Mouse (Mus musculus): ENCODE data around the gene Med27. TPM values are rescaled to one million over a fixed set of nuclear protein-coding genes. Genes with fewer than 3 reads are reported as not detected.

The Med27 gene
- polyA plus RNA-seq, 1 experiment from 2014 or later, result 16.9 TPM

DNA sequence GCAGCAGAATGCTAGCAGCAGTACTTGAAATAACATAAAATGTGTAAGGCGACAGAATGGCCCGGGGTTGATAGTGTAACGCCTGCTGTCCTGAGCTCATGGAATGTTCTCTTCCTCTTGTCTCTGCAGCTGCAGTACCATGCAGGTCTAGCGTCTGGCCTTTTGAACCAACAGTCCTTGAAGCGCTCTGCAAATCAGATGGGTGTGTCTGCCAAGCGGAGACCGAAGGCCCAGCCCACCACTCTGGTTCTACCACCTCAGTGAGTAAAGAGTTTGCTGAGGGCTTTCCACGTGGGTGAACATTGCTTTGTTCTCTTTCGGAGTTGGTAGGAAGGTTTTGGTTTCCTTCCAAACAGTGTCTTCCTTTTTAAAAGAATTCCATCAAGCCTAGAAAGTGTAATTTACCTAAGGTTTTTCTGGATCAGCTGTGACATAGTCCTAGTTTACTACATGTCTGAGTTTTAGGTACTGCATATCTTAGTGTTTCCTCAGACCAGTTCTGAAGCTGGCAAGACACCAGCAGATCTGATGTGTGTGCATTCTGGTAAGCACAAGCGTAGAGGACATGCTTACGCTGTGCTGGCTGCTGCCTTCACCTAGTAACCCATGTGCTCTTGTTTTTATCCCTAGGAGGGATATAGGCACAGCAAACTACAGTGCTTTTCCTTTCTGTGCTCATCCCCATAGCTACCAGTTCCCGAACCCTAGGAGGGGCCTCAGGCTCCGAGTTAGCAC is 66.8 kb downstream of the Med27 start:
- H3K4me2 ChIP-seq, result no peak overlapping the region

GRCm38 (mm10) chr2:29414852-29415473 is 68.3 kb downstream of the Med27 start:
- no peaks in the 10 kb centered on the region for H3K27me3 ChIP-seq
- ATAC-seq (ENCODE audit: insufficient read depth), result no peak
- H3K36me3 ChIP-seq (replicated peaks), result no peaks in the 10 kb centered on the region
- no peak overlapping the region for H3K4me3 ChIP-seq (replicated peaks)
- peaks cover 4% of the 10 kb centered on the region for H3K4me1 ChIP-seq (replicated peaks)
- 62% methylated on average over 7 of the region's 7 CpGs for WGBS (ENCODE audit: insufficient replicate concordance)
- no peaks in the 10 kb centered on the region for H3K9me3 ChIP-seq (replicated peaks)
- no peak overlapping the region for H3K9ac ChIP-seq
- no peak overlapping the region for H3K27ac ChIP-seq (replicated peaks)
- no peak overlapping the region for H3K4me2 ChIP-seq

More for the DNA sequence above, 66.8 kb downstream of the Med27 start:
- H3K4me1 ChIP-seq (replicated peaks), result peaks cover 4% of the 10 kb centered on the region
- H3K9ac ChIP-seq, result no peak overlapping the region
- H3K9me3 ChIP-seq (replicated peaks), result no peaks in the 10 kb centered on the region
- no peak overlapping the region for H3K27ac ChIP-seq (replicated peaks)
- ATAC-seq (ENCODE audit: insufficient read depth), result no peak
- no peak overlapping the region for H3K4me3 ChIP-seq (replicated peaks)
- 61% methylated on average over 13 of the region's 13 CpGs for WGBS (ENCODE audit: insufficient replicate concordance)
- H3K27me3 ChIP-seq, result no peaks in the 10 kb centered on the region
- no peaks in the 10 kb centered on the region for H3K36me3 ChIP-seq (replicated peaks)

DNA sequence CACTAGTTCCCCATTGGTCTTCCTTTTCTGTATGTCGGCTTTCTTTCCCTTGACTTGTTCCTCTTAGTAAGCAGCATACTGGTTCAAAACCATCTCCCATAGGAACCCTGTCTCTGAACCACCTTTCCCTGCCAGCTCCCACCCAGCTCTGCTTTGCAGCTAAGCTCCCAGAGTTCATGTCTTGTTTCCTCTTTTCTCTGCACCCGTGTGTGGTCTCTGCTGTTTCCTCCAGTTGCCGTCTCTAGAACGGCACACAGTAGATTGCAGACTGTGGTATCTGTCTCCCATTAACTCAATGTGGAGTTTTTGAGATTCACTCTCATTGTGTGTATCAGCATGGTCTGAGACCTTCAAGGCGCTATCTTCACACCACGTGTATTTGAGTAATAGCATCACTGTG is 71.9 kb downstream of the Med27 start:
- no peak overlapping the region for H3K4me3 ChIP-seq (replicated peaks)
- H3K4me2 ChIP-seq, result no peak overlapping the region
- H3K36me3 ChIP-seq (replicated peaks), result no peaks in the 10 kb centered on the region
- 21% methylated on average over 6 of the region's 6 CpGs for WGBS (ENCODE audit: insufficient replicate concordance)
- no peaks in the 10 kb centered on the region for H3K27me3 ChIP-seq
- H3K4me1 ChIP-seq (replicated peaks), result 0 out of 2 replicates have a peak, but pooled peaks cover 3% of the 10 kb centered on the region
- H3K27ac ChIP-seq (replicated peaks), result no peak overlapping the region
- no peak overlapping the region for H3K9ac ChIP-seq
- no peak for ATAC-seq (ENCODE audit: insufficient read depth)
- no peaks in the 10 kb centered on the region for H3K9me3 ChIP-seq (replicated peaks)

DNA sequence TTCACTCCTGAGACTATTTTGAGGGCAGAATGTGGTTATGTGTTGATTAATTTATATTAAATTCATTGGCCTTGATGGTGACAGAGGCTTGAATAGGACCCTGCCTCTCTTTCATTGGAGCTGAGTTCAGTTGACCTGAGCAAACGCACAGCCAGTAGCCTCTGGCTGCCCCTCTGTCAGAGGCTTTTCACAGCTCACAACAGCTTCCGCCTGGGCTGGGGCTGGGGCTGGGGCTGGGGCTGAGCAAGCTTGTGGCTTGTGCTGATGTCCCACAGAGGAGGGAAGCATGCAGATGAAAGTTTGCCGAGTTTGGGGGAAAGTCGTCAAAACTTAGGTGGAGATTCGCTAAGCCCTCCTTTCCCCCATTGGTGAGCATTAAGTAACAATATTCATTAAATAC is 72.8 kb downstream of the Med27 start:
- H3K4me1 ChIP-seq (replicated peaks), result 0 out of 2 replicates have a peak, but pooled peaks cover 3% of the 10 kb centered on the region
- H3K27ac ChIP-seq (replicated peaks), result no peak overlapping the region
- H3K36me3 ChIP-seq (replicated peaks), result no peaks in the 10 kb centered on the region
- H3K9ac ChIP-seq, result no peak overlapping the region
- H3K4me2 ChIP-seq, result no peak overlapping the region
- WGBS (ENCODE audit: insufficient replicate concordance), result 30% methylated on average over 5 of the region's 5 CpGs
- no peak overlapping the region for H3K4me3 ChIP-seq (replicated peaks)
- no peaks in the 10 kb centered on the region for H3K9me3 ChIP-seq (replicated peaks)
- no peak for ATAC-seq (ENCODE audit: insufficient read depth)
- no peaks in the 10 kb centered on the region for H3K27me3 ChIP-seq

DNA sequence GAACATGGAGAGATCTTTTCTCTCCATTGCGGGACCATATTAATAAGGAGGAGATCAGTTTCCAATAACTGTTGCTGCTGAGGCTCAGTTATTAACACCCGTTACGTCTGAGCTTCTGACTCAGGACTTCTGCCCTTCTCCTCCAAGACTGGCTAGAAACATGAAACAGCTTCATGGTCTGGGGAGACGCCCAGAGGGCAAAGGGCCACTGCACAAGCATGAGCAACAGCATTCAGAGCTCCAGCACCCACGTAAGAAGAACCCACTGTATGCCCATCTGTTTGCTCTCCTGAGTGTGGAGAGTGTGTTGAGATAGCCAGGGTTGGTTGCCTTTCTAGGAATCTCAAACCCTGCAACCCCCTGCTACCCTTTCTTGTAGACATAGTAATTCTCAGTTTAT is 73.3 kb downstream of the Med27 start:
- no peaks in the 10 kb centered on the region for H3K9me3 ChIP-seq (replicated peaks)
- H3K4me2 ChIP-seq, result no peak overlapping the region
- H3K4me3 ChIP-seq (replicated peaks), result no peak overlapping the region
- 0 out of 2 replicates have a peak, but pooled peaks cover 3% of the 10 kb centered on the region for H3K4me1 ChIP-seq (replicated peaks)
- no peaks in the 10 kb centered on the region for H3K27me3 ChIP-seq
- H3K36me3 ChIP-seq (replicated peaks), result no peaks in the 10 kb centered on the region
- 64% methylated on average over 5 of the region's 5 CpGs for WGBS (ENCODE audit: insufficient replicate concordance)
- H3K9ac ChIP-seq, result no peak overlapping the region
- H3K27ac ChIP-seq (replicated peaks), result no peak overlapping the region
- ATAC-seq (ENCODE audit: insufficient read depth), result no peak

DNA sequence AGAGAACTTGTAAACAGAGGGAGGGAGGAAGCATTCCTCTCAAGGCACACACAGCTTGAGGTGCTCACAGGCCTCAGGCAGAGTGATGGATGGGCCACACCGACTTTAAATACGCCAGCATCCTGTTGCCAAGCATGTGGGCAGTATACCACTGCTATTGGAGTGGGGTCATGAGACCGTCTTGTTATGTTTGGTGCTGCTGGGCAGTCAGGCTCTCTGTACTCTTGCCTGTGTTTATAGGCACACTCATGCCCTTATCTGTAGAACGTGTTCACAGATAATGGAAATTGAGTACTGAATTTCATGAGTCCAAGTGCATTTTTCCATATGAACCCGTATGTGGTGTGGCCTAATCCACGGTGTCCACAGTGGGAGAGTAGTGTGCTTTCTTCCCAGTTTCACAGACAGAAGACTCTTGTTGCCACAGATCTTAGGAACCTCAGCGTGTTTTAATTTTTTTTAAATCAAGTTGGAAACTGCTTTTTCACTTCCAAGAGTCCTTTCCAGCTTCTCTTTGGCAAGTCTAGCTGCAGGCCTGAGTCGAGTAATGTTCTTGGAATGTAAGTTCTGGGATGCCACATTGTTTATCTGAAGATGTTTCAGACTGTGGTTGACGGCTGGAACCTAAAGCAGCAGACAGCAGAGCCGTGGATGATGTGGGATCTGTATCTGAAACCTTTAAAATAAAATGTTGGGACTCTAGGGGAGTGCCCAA is 75.7 kb downstream of the Med27 start:
- no peak overlapping the region for H3K4me3 ChIP-seq (replicated peaks)
- WGBS (ENCODE audit: insufficient replicate concordance), result 60% methylated on average over 10 of the region's 10 CpGs
- no peak for ATAC-seq (ENCODE audit: insufficient read depth)
- no peaks in the 10 kb centered on the region for H3K27me3 ChIP-seq
- H3K9me3 ChIP-seq (replicated peaks), result no peaks in the 10 kb centered on the region
- H3K4me1 ChIP-seq (replicated peaks), result 0 out of 2 replicates have a peak, but pooled peaks cover 3% of the 10 kb centered on the region
- no peak overlapping the region for H3K9ac ChIP-seq
- no peak overlapping the region for H3K4me2 ChIP-seq
- no peak overlapping the region for H3K27ac ChIP-seq (replicated peaks)
- no peaks in the 10 kb centered on the region for H3K36me3 ChIP-seq (replicated peaks)

DNA sequence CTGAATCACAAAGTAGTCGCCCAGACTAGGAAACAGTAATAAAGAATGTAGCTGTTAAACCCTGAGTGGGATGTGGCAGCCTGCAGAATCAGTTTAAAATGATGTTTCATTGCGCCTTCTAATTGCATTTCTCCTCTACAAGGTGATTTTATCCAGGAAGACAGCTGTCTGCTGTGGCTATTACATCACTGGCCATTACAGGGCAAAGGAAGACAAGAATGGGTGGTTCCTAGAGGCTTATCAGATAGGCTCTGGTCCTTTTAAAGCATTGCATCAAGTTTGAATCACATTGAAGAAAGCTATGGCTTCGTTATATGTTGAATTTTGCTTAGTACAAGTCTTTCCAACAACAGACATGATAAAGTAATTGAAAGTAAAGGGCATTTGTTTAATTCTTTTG is 76.4 kb downstream of the Med27 start:
- H3K4me1 ChIP-seq (replicated peaks), result 0 out of 2 replicates have a peak, but pooled peaks cover 3% of the 10 kb centered on the region
- no peak overlapping the region for H3K4me3 ChIP-seq (replicated peaks)
- H3K9ac ChIP-seq, result no peak overlapping the region
- H3K9me3 ChIP-seq (replicated peaks), result no peaks in the 10 kb centered on the region
- no peak for ATAC-seq (ENCODE audit: insufficient read depth)
- H3K4me2 ChIP-seq, result no peak overlapping the region
- H3K27ac ChIP-seq (replicated peaks), result no peak overlapping the region
- no peaks in the 10 kb centered on the region for H3K36me3 ChIP-seq (replicated peaks)
- WGBS (ENCODE audit: insufficient replicate concordance), result 56% methylated on average over 3 of the region's 3 CpGs
- no peaks in the 10 kb centered on the region for H3K27me3 ChIP-seq

DNA sequence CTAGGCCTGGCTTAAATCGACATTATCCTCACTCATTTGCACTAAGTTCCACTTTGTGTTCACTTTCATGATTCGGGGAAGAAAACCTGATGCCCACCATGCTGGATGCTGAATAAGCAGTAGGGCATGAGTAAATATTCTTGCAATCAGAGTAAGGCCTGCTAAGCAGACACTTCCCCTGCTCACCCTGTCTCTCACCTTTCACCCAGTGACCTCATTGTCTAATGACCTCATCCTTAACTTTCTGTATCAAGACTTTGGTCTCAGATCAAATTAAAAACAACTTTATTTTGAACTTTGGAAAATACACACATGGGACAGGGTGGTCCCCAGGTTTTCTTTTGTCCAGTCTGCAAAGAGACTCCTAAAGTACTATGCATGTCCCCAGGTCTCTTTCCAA is 78.8 kb downstream of the Med27 start:
- 58% methylated on average over 2 of the region's 2 CpGs for WGBS (ENCODE audit: insufficient replicate concordance)
- no peak for ATAC-seq (ENCODE audit: insufficient read depth)

GRCm38 (mm10) chr2:29426684-29427083 is 80.1 kb downstream of the Med27 start:
- Histone ChIP-seq H3K27me3 (no peaks in the 10 kb centered on the region), H3K9ac (no peak overlapping the region), H3K4me3 (replicated peaks) (no peak overlapping the region), H3K4me2 (no peak overlapping the region), H3K4me1 (replicated peaks) (0 out of 2 replicates have a peak, but pooled peaks cover 3% of the 10 kb centered on the region), H3K9me3 (replicated peaks) (no peaks in the 10 kb centered on the region), H3K27ac (replicated peaks) (no peak overlapping the region), H3K36me3 (replicated peaks) (no peaks in the 10 kb centered on the region)
- WGBS (ENCODE audit: insufficient replicate concordance), result 66% methylated on average over 3 of the region's 3 CpGs
- ATAC-seq (ENCODE audit: insufficient read depth), result no peak

More for the DNA sequence above, 78.8 kb downstream of the Med27 start:
- H3K4me2 ChIP-seq, result no peak overlapping the region
- H3K4me1 ChIP-seq (replicated peaks), result 0 out of 2 replicates have a peak, but pooled peaks cover 3% of the 10 kb centered on the region
- H3K36me3 ChIP-seq (replicated peaks), result no peaks in the 10 kb centered on the region
- H3K27me3 ChIP-seq, result no peaks in the 10 kb centered on the region
- H3K4me3 ChIP-seq (replicated peaks), result no peak overlapping the region
- no peaks in the 10 kb centered on the region for H3K9me3 ChIP-seq (replicated peaks)
- no peak overlapping the region for H3K9ac ChIP-seq
- no peak overlapping the region for H3K27ac ChIP-seq (replicated peaks)

GRCm38 (mm10) chr2:29432565-29432964 is 85.9 kb downstream of the Med27 start:
- 28% methylated on average over 5 of the region's 5 CpGs for WGBS (ENCODE audit: insufficient replicate concordance)
- no peaks in the 10 kb centered on the region for H3K36me3 ChIP-seq (replicated peaks)
- H3K27me3 ChIP-seq, result no peaks in the 10 kb centered on the region
- no peak overlapping the region for H3K4me3 ChIP-seq (replicated peaks)
- H3K4me1 ChIP-seq (replicated peaks), result peaks cover 19% of the 10 kb centered on the region; the same call in 1 of the 2 replicates
- no peak overlapping the region for H3K4me2 ChIP-seq
- H3K9ac ChIP-seq, result no peak overlapping the region
- no peak overlapping the region for H3K27ac ChIP-seq (replicated peaks)
- no peak; the same call in 1 of the 2 replicates for ATAC-seq (ENCODE audit: insufficient read depth)
- no peaks in the 10 kb centered on the region for H3K9me3 ChIP-seq (replicated peaks)

GRCm38 (mm10) chr2:29436376-29436775 is 89.8 kb downstream of the Med27 start:
- no peak overlapping the region for H3K4me3 ChIP-seq (replicated peaks)
- H3K36me3 ChIP-seq (replicated peaks), result no peaks in the 10 kb centered on the region
- no peak overlapping the region for H3K9ac ChIP-seq
- no peak for ATAC-seq (ENCODE audit: insufficient read depth)
- peaks cover 42% of the 10 kb centered on the region for H3K4me1 ChIP-seq (replicated peaks)
- no peaks in the 10 kb centered on the region for H3K27me3 ChIP-seq
- 77% methylated on average over 6 of the region's 6 CpGs for WGBS (ENCODE audit: insufficient replicate concordance)
- H3K27ac ChIP-seq (replicated peaks), result no peak overlapping the region
- H3K4me2 ChIP-seq, result no peak overlapping the region
- no peaks in the 10 kb centered on the region for H3K9me3 ChIP-seq (replicated peaks)
